Mouse (Mus musculus): Measurements from ENCODE around the gene Gdf11.

GRCm38 (mm10) chr10:128913219-128913618 lies 21.7 kb upstream of the Gdf11 start:
- no peak for TF ChIP-seq GATA1 (IDR thresholded peaks at IDR 0.05; ENCODE audit: borderline replicate concordance, low read length)
- TF ChIP-seq FLI1 (IDR thresholded peaks at IDR 0.05; ENCODE audit: low read length): no peak
